Mouse (Mus musculus) ovary, postnatal 36 days (tissue): ENCODE data around the gene Prkn.

Source experiments
- DNase-seq: peaks from one replicate; pipeline ENCODE4 v3.0.0; 2022; ENCODE audit warnings: low spot score, mixed read lengths

Prkn gene

DNA sequence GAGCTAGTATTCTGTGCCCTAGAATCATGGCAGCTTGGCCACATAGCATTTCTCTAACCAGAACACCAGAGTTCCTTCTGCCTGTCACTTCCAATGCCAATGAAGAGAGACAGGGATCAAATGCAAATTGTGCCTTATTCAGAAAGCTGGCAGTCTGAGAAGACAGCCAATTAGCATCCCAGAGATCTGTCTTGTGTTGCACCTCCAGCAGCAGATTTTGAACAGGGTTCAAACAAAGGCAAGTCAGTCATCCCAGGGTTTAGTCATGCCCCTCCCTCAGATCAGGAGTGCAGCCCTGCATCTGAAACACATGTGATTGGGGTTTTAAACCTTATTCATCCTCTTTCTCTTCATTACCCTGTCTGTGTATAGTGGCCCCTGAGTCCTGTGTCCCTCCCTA, 900.5 kb downstream of the Prkn start:
- DNase-seq, result no peak

DNA sequence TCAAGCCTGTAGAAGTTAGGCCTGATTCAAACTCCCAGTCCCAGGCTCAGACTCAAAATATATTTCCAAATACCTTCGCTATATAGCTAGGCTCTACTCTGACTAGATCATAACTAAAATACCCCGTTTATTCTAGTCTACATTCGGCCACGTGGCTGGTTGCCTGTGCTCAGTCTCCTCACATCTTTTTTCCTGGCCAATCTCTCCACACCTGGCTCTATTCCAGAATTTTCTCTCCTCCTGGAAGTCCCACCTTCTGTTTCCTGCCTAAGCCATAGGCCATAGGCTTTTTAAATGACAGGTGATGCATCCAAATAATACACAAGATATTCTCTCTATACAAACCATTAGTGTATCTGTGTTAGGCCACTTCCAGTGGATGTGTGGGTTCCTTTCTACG, 901.0 kb downstream of the Prkn start:
- no peak for DNase-seq

DNA sequence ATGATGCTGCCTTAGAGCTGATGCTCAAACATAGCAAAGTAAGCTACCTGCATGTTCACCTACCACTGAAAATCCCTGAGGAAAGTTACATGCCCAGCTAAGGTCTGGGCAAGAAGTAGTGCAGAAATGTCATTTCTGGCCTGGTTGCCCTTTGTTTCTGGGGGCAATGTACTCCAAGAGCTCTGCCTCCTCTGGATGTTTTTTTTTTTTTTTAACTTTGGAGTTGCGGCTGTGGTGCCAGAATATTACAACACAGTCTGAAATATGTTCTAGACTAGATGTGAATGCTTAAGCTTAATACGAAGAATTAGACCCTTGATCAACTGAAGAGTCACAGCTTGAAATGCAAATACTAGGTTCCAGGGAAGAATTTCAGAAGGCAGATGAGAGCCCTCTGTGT, 911.1 kb downstream of the Prkn start:
- no peak for DNase-seq

DNA sequence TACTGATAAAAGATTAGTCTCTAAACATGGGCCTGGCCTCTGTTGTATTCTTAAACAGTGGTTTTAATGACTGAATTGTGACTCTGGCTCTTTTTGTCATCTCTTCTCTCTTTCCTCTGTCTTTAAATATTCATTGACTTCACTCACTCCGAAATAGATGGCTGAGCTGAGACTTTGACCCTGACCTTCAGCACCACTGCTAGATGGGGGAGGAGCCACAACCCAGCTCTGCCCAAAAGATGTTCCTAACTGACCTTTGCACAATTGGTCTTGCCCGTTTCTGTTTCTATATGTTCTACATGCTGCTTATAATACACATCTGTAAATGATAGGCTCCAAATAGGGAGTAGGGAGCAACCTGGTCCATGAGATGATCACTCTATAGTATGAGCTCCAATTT, 912.5 kb downstream of the Prkn start:
- DNase-seq, result no peak

DNA sequence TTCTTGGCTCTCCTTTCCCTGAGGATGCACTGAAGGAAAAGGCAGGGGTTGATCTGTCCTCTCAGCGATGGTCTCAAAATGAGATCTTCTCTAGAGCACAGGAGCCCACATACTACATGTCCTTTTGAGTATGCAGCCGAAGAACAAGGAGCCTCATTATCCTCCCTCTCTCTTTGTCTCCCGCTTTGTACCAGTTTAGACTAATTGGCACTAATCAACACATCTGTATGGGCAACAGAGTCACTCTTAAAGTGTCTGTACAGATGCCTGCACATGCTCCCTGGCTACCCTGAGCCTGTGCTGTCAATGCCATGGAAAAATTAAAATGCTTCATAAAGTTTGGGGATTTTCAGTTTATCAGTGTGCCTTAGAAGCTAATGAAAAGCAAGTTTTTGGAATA, 924.9 kb downstream of the Prkn start:
- DNase-seq, result no peak

DNA sequence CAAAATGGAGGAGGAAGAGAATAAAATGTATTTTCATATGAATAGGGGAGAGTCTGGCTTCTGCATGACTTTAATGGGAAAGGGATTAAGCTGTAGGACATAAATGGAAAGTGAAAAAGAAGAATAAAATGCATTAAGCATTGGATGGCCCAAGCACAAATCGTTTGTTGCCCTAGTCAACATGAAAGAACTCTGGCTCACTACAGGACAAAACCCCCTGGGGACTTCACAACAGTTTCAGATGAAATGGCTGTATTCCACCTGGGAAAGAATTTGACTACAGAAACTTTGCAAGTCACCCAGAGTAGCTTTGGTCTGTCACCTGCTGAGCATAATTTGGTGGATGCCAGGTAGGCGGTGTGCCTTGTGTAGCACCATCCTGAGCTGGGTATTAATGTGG, 925.4 kb downstream of the Prkn start:
- DNase-seq, result no peak

DNA sequence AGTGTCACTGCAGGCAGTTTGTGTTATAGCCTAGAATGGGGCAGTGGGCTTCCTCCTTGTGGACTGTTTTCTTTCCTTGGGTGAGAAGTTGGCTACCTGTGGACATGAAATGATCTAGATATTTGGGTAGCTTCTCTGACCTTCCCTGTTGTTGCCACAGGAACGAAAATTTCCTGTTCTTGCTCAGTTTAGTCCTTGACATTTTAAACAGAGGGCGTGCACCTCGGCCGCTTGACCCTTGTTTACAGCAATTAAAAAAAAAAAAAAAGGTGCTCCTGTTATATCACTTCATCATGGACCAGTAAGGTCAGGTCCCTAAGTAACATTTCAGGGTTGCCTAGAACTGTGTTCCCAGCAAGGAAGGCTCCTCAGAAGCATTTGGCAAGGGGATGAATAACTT, 927.1 kb downstream of the Prkn start:
- no peak for DNase-seq

DNA sequence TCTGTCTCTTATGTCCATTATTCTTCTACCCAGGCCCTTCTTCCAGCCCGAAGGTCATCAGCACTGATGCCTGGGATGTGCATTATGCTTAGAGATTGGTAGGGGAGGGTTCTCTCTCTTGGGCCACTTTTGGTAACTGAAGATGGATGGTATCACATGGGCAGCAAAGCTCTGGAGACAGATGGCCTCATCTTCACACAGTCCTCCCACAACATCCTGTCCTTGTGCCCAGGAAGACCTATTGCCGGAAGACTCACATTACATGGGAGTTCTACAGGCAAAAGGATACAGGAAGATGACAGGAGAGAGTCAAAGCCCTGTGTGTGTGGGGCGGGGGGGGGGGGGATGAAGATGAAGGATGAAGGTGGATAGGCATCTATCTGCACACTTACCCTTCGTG, 928.2 kb downstream of the Prkn start:
- DNase-seq, result no peak

DNA sequence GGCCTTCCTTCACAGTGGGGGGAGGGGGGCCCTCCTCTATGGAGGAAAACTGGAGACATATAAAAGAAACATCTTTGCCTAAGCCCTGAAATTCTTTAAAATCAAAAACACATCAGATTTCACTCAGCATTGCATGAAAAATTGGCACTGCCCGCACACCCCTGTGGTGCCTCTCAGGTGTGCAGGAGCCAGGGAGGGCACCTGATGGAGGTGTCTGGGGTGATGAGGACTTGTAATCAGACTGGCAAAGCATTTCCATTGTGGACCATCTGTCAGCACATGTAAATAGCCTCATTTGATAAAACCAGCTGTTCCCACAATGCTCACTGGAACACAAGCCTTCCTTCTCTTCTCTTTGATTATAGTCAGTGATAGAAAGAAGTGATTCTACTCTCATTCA, 928.8 kb downstream of the Prkn start:
- no peak for DNase-seq

DNA sequence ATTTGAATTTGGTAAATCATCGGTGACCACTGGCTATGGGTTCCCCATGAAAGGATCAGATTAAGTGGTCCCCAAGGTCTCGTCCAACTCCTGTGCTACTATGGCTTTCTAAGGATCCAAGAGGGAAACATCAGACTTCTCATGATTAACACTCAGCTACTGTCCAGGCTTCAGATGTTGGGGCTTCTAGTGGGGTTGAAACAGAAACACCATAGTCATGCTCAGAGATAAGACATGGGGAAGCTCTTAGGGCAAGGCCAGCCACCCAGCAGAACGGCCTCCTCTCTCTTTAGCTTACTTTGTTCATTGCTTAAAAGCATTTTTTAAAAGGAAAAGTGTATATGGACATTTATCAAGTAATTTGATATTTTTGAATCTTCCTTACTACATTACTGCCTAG, 929.3 kb downstream of the Prkn start:
- no peak for DNase-seq

DNA sequence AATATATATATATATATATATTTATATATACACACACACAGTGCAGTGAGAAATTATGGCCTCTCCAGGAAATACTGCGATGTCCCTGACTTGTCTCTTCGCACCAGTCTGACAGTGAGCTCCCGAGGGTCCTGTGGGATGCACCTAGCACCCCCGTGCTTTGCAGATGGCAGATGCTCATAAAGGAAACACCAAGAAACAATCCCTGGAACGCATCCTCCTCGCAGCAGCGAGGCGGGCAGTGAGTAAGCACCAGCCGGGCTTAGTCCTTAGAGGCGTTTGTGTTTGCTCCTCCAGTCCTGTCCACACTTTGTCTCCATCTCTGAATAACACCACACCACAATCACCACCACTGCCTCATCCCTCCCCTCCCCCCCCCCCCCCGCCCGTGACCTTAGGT, 939.4 kb downstream of the Prkn start:
- no peak for DNase-seq

DNA sequence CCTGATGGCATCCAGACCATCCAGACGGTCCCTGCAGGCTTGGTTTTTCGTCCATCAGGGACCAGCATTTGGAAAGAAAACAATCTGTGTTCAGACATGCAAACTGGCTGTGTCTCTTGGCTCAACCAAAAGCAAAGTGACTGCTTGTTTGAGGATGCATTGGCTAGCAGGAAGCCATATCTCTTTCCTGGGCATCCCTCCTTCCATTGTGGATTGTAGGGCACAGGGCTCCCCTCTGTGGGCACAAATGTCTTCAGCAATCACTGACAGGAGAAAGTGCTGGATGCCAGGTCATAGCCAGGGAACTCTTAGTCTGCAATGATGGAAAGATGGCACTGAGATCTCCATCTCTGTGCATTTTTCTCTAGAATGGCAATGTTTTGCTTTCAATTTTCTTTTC, 939.8 kb downstream of the Prkn start:
- DNase-seq, result no peak

DNA sequence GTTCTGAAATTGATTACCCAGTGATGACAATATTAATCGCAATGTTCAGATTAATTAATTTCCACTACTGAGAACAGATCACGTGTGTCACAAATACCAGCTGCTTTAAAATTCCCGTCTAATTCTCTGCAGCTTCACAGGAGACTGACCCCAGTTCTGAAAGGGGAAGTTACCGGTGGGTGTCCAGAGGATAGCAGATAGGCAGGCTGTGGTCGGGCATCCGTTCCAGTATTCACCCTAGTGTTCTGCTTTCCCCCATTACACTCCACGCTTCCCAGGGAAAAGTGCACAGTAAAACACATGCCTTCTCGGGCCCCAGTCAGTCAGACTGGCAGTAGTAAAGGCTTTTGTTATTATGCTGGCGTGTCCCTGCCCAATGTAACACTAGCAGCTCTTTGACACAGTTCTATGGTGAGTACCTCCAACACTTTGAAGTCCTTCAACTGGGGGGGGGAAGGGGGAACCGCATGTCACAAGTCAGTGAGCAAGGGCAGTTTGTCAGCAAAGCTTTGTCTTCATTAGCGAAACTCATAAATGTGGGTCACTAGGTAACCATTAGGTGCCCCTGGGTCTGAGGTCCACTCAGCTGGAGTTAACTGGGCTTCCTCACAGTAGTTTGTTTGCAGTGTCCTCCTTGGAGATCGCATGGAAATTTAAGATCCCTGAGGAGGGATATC, 940.8 kb downstream of the Prkn start:
- no peak for DNase-seq

DNA sequence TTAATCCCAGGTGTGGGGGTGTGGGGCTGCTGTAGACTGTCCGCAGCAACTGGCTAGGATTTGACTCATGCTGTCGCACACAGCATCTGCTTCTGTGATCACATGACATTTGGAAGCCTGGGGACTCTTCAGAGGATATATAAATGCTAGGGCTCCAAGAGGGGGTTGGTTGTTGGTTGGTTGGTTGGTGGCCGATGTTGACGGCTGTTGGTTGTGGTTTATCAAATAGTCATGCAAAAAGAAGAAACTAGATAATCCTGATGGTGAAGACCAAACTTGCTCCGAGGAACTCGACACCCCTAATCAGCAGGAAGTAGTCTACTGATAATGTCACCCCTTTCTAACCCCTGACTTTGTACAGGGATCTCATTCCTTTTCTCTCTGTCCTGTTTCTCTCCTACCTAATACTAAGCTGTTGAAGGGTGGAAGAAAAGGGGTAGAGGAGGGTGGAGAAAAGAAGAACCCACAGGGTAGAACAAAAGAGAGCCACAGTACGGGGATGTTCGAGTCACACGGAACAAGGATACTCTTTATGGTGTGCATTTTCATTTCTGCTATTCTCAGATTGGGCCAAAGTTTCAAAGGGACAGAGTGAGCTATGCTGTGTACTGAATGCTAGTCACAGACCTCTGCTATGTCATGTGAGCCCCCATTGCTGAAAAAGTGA, 948.2 kb downstream of the Prkn start:
- no peak for DNase-seq

DNA sequence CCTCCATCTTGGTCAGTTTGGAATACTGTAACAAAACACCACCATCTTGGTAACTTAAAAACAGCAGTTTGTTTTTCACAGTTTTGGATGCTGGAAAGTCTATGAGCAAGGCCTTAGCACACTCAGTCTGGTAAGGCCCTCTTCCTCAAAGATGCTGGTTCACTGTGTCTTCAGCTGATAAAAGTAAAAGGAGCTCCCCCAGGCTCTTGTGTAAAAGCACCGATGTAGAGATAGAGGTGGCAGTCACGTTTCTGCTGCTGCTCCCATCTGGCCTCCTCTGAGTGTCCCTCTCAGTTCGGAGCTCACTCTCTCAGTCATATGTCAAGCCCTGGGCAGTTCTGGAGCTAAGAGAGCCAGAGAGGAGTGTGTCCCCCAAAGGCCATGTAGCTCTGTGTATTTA, 955.8 kb downstream of the Prkn start:
- DNase-seq, result no peak

DNA sequence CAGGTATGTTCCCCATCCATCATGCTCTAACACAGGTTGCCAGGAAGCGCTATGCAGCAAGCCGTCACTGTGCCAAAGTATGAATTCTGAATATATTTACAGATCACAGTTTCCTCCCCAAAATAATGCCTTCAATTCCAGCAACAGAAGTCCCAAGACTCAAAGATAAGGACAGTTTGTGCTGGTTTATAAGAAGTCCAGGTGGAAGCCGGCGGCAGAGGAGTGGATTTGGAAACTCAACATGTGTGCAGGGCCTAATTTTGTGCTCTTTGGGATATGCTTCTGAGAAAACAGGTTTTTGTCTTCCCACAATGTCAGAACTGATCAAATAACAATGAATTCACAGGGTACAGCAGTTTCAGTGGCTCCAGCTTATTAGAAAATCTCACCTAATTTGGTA, 961.0 kb downstream of the Prkn start:
- DNase-seq, result no peak

DNA sequence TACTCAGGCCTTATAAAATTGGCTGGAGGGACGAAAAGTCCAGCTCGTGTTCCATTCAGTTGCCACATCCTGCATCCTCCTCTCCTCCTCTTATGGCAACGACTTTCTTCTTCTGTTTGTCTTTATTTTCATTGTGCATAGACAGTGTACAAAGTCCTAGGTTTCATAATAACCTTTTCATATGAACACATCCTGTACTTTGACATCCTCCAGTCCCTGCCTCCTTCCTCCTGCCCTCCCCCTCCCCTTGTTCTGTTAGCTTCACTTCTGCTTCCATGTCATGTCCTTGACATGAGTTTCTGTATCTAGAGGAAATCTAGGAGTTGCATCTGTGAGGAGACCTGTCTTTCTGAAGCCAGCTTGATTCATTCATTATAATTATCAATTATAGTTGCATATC, 967.1 kb downstream of the Prkn start:
- no peak for DNase-seq

DNA sequence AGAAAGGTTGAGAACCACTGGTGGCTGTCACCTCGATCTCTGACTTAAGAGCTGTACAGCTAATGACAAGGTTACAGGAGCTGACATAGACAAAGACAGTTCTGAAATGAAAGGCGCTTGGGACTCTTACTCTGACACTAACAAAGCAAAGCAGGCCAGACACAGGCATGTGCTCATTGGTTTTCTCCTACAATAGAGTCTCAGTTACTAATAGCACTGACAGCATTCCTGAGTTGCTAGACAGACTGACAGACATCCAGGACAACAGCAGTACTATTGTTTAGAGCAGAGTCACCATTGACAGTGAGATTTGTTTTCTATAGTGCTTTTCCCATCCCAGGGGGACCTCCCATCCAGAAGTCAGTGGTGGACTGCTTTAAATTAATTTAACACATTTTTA, 977.7 kb downstream of the Prkn start:
- no peak for DNase-seq

DNA sequence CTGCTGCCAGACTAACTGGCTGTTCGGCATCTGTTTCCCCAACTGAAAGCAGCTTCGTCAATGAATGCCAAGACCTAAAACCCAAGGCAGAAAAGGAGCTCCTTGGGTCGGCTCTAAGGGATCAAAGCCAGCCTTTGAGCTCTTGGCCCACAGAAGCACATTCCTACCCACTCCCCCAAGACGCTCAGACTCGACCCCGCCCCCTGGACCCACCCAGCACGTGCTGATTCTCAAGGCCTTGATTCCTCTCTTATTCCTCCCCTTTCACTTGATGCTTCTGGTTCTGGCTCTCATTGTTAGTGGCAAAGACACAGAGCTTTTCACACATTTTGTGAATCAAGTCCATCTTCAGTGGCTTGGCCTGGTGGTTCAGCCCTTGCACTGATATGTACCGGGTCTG, 979.3 kb downstream of the Prkn start:
- no peak for DNase-seq

DNA sequence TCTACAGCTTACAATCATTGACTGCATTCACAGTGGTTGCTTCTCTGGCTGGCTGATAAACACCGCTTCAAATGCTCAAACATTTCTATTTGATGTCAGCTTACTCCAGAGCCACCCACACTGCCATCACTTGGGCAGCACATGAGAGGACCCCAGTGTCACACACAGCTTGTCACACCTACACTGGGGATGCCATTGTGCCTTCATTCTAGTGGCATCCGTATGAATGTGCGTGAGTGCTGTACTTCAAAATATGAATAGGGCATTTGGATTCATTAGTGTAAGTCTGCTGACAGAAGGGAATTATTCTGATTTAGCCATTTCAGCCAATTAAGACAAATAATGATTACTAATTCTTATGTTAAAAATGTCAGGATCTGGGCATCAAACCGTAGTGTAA, 980.6 kb downstream of the Prkn start:
- DNase-seq, result no peak

DNA sequence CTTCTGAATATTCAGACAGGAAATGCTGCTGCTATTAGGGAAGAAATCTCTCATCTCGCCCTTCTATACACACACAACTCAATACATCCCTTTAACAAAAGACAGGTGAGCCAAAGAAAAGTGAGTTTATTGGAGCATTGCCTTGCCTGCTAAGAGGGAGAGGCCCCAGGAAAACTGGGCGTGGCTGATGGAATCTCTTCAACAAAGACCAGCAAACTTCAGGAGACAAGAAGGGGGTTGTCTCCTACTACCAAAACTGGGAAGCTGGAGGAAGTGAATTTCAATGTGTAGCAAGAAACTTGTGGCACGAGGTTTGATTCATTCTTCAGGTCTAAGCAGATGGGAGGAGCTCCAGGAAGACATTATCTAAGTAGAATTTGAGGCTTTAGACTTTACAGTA, 989.3 kb downstream of the Prkn start:
- no peak for DNase-seq

DNA sequence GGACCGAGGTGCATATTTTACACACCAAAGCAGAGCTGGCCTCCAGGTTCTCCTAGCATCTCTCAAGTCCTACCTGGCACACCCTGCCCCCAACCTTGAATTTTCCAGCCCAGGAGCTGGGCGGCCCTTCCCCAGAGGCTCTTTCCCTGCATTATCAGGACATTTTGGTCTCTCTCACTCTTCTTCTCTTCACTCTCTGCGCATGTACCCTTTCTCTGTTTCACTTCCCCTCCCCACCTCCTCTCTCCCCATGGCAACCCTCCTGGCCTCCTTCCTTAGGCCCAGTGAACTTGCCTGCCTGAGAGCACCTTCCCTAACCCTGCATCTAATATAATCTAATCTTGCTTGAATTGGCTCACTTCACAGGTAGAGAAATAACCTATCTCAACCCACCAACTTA, 996.9 kb downstream of the Prkn start:
- no peak for DNase-seq

DNA sequence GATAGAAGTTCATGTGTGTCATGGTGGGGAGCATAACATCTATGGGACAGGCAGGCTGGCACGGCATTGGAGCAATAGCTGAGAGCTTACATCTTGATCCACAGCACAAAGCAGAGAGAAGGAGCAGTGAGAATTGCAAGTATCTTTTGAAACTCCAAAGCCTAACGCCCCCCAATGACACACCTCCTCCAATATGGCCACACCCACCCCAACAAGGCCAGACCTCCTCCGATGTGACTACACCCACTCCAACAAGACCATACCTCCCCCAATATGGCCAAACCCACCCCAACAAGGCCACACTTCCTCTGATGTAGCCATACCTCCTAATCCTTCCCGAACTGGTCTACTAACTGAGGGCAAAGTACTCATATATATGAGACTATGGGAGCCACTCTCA, 1004.3 kb downstream of the Prkn start:
- DNase-seq, result no peak

DNA sequence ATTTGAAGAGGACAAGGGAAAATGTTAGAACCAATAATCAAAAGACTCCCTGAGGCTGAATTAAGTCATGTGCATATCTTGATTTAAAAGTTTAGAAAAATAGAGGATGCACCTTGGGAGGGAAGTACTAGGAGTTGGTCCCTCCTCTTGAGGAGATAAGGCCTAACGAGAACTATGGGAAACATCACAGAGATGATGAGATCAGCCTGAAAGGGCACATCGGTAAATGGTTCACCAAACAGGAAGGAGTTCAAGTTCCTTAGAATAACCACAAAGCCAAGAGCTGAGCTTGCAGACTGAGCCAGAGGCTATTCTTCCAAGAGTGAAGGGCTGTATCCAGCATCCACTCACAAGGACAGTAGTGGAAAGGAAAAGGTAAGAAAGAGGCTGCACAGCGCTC, 1004.8 kb downstream of the Prkn start:
- DNase-seq, result no peak
